18 mouse cellular contexts compared by ENCODE assay signal in the genomic region with DNA sequence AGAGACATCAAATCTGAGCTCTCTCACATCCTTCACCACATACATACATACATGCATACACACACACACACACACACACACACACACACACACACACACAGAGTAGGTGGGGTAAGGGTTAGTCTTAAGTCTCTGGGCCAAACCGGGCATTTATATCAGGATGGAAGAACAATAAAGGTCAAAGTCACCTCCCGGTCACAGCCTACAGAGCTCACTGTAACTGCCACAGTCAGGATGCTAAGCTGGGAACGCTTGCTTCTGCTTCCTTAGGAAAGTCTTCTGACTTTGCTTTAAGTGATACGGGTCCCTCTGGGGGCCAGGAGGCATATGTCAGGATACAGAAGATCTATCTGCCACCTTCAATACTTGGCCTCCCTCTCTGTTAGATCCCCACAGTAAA.
A peak's percentile ranks its signal among the peaks of the same experiment; 100 is the strongest.
DNase-seq lines count a peak whose midpoint lies in the region; ATAC-seq and TF ChIP-seq lines count a peak whose summit lies in the region.
"Had no signal": no experiment of that assay in that cellular context is flagged by ENCODE, and none has a peak within 500 bp of the region (broad histone marks: within the 10 kb centered on the region; RNA-seq: fewer than 3 reads in every experiment).

No protein-coding gene starts in this region.

- TF ChIP-seq CTCF in hindbrain, postnatal 0 days (IDR thresholded peaks at IDR 0.05; ENCODE audit: low read depth), result no peak

- H3K36me3 ChIP-seq in heart, embryonic 12.5 days, result peaks cover 21% of the 10 kb centered on the region
- peaks cover 11% of the 10 kb centered on the region for H3K36me3 ChIP-seq in kidney, embryonic 16.5 days (ENCODE audit: insufficient read depth, low read length)
- peaks cover 27% of the 10 kb centered on the region; the same call in 1 of the 2 replicates for H3K36me3 ChIP-seq in kidney, embryonic 15.5 days
- peaks cover 48% of the 10 kb centered on the region for H3K36me3 ChIP-seq in midbrain, embryonic 10.5 days
- H3K36me3 ChIP-seq in midbrain, embryonic 14.5 days (ENCODE audit: control insufficient read depth, insufficient read depth, low read length), result no peaks in the 10 kb centered on the region
- no peaks in the 10 kb centered on the region for H3K36me3 ChIP-seq in hindbrain, postnatal 0 days (ENCODE audit: insufficient read depth, low read length)
- H3K36me3 ChIP-seq: stomach, embryonic 15.5 days had no signal

- no peak overlapping the region for H3K4me3 ChIP-seq in heart, embryonic 12.5 days
- no peak overlapping the region for H3K4me3 ChIP-seq in kidney, embryonic 16.5 days (ENCODE audit: low read length)
- no peak overlapping the region for H3K4me3 ChIP-seq in kidney, embryonic 15.5 days (replicated peaks)
- no peak overlapping the region for H3K4me3 ChIP-seq in midbrain, embryonic 10.5 days
- H3K4me3 ChIP-seq in midbrain, embryonic 14.5 days (replicated peaks; ENCODE audit: low read depth, low read length), result no peak overlapping the region
- no peak overlapping the region for H3K4me3 ChIP-seq in hindbrain, postnatal 0 days (ENCODE audit: low read length)
- H3K4me3 ChIP-seq: limb, embryonic 13.5 days; neural tube, embryonic 12.5 days; stomach, embryonic 15.5 days had no signal

- WGBS in heart, embryonic 12.5 days, result 61% methylated on average over 4 of the region's 4 CpGs
- WGBS in kidney, embryonic 16.5 days, result 75% methylated on average over 4 of the region's 4 CpGs
- 72% methylated on average over 4 of the region's 4 CpGs for WGBS in kidney, embryonic 15.5 days
- 90% methylated on average over 4 of the region's 4 CpGs for WGBS in midbrain, embryonic 10.5 days
- 79% methylated on average over 4 of the region's 4 CpGs for WGBS in midbrain, embryonic 14.5 days
- WGBS in hindbrain, postnatal 0 days, result 67% methylated on average over 4 of the region's 4 CpGs

- no peak overlapping the region for H3K9ac ChIP-seq in heart, embryonic 12.5 days
- no peak overlapping the region for H3K9ac ChIP-seq in kidney, embryonic 16.5 days (replicated peaks; ENCODE audit: low read length)
- no peak overlapping the region for H3K9ac ChIP-seq in kidney, embryonic 15.5 days
- H3K9ac ChIP-seq in midbrain, embryonic 14.5 days (replicated peaks; ENCODE audit: low read length), result no peak overlapping the region
- no peak overlapping the region for H3K9ac ChIP-seq in hindbrain, postnatal 0 days (replicated peaks; ENCODE audit: low read length)
- H3K9ac ChIP-seq: limb, embryonic 13.5 days; neural tube, embryonic 12.5 days; stomach, embryonic 15.5 days had no signal

- 0 out of 2 replicates have a peak, but pooled peaks cover 8% of the 10 kb centered on the region for H3K4me1 ChIP-seq in heart, embryonic 12.5 days (replicated peaks)
- H3K4me1 ChIP-seq in kidney, embryonic 16.5 days (ENCODE audit: insufficient read depth, low read length), result no peaks in the 10 kb centered on the region
- H3K4me1 ChIP-seq in kidney, embryonic 15.5 days, result no peaks in the 10 kb centered on the region
- peaks cover 28% of the 10 kb centered on the region for H3K4me1 ChIP-seq in midbrain, embryonic 10.5 days
- peaks cover 5% of the 10 kb centered on the region; the same call in 1 of the 2 replicates for H3K4me1 ChIP-seq in midbrain, embryonic 14.5 days (ENCODE audit: control insufficient read depth, insufficient read depth, low read length)
- H3K4me1 ChIP-seq in hindbrain, postnatal 0 days (ENCODE audit: insufficient read depth, low read length), result no peaks in the 10 kb centered on the region; the same call in 1 of the 2 replicates
- H3K4me1 ChIP-seq: limb, embryonic 13.5 days; neural tube, embryonic 12.5 days; stomach, embryonic 15.5 days had no signal

- ATAC-seq in heart, embryonic 12.5 days (ENCODE audit: insufficient number of reproducible peaks, low FRiP score), result peak; percentile 15; the same call in 1 of the 2 replicates
- ATAC-seq in kidney, embryonic 16.5 days (ENCODE audit: low FRiP score, low TSS enrichment), result peak; percentile 42; the same call in 1 of the 2 replicates
- ATAC-seq in kidney, embryonic 15.5 days (replicated peaks; ENCODE audit: low FRiP score), result no peak
- no peak for ATAC-seq in midbrain, embryonic 14.5 days (ENCODE audit: low FRiP score, low TSS enrichment)
- ATAC-seq in hindbrain, postnatal 0 days, result peak; percentile 24; the same call in 1 of the 2 replicates
- no peak for ATAC-seq in activated CD4-positive, CD25-positive, alpha-beta regulatory T cell, adult 4 months
- ATAC-seq: inflammation-experienced regulatory T-cells, adult 6 months had no signal

- H3K27me3 ChIP-seq in heart, embryonic 12.5 days (replicated peaks), result no peaks in the 10 kb centered on the region
- no peaks in the 10 kb centered on the region for H3K27me3 ChIP-seq in kidney, embryonic 16.5 days (ENCODE audit: insufficient read depth, low read length)
- H3K27me3 ChIP-seq in kidney, embryonic 15.5 days, result no peaks in the 10 kb centered on the region
- H3K27me3 ChIP-seq in midbrain, embryonic 10.5 days (ENCODE audit: low read depth, poor library complexity, severe bottlenecking), result no peaks in the 10 kb centered on the region
- H3K27me3 ChIP-seq in midbrain, embryonic 14.5 days (ENCODE audit: control insufficient read depth, insufficient read depth, low read length), result no peaks in the 10 kb centered on the region
- H3K27me3 ChIP-seq in hindbrain, postnatal 0 days (ENCODE audit: insufficient read depth, low read length), result no peaks in the 10 kb centered on the region
- H3K27me3 ChIP-seq: limb, embryonic 13.5 days; neural tube, embryonic 12.5 days; stomach, embryonic 15.5 days had no signal

- H3K27ac ChIP-seq in heart, embryonic 12.5 days (ENCODE audit: poor library complexity, severe bottlenecking), result no peak overlapping the region
- H3K27ac ChIP-seq in kidney, embryonic 16.5 days (ENCODE audit: low read length), result no peak overlapping the region
- no peak overlapping the region for H3K27ac ChIP-seq in kidney, embryonic 15.5 days
- H3K27ac ChIP-seq in midbrain, embryonic 10.5 days (replicated peaks), result peak overlapping the region; percentile 38; the same call in 1 of the 2 replicates
- no peak overlapping the region for H3K27ac ChIP-seq in midbrain, embryonic 14.5 days (replicated peaks; ENCODE audit: low read depth, low read length)
- H3K27ac ChIP-seq in hindbrain, postnatal 0 days, result peak overlapping the region; percentile 17; the same call in 1 of the 2 replicates
- H3K27ac ChIP-seq: limb, embryonic 13.5 days; neural tube, embryonic 12.5 days; stomach, embryonic 15.5 days had no signal

- no peaks in the 10 kb centered on the region for H3K9me3 ChIP-seq in heart, embryonic 12.5 days (replicated peaks)
- no peaks in the 10 kb centered on the region for H3K9me3 ChIP-seq in kidney, embryonic 16.5 days (ENCODE audit: low read length)
- H3K9me3 ChIP-seq in kidney, embryonic 15.5 days (replicated peaks), result no peaks in the 10 kb centered on the region
- no peaks in the 10 kb centered on the region for H3K9me3 ChIP-seq in midbrain, embryonic 10.5 days (replicated peaks)
- no peaks in the 10 kb centered on the region for H3K9me3 ChIP-seq in midbrain, embryonic 14.5 days (ENCODE audit: control insufficient read depth, low read length)
- H3K9me3 ChIP-seq in hindbrain, postnatal 0 days (ENCODE audit: low read length), result no peaks in the 10 kb centered on the region
- H3K9me3 ChIP-seq: limb, embryonic 13.5 days; neural tube, embryonic 12.5 days; stomach, embryonic 15.5 days had no signal

- no peak overlapping the region for H3K4me2 ChIP-seq in heart, embryonic 12.5 days
- no peak overlapping the region for H3K4me2 ChIP-seq in kidney, embryonic 16.5 days (replicated peaks; ENCODE audit: low read depth, low read length)
- H3K4me2 ChIP-seq in kidney, embryonic 15.5 days, result no peak overlapping the region
- H3K4me2 ChIP-seq in midbrain, embryonic 14.5 days (ENCODE audit: low read length), result no peak overlapping the region
- H3K4me2 ChIP-seq in hindbrain, postnatal 0 days (ENCODE audit: low read depth, low read length), result no peak overlapping the region
- H3K4me2 ChIP-seq: limb, embryonic 13.5 days; neural tube, embryonic 12.5 days; stomach, embryonic 15.5 days had no signal

- DNase-seq in heart, postnatal 4 days, result no peak
- no peak for DNase-seq in midbrain, embryonic 10.5 days (ENCODE audit: low spot score)
- DNase-seq in midbrain, embryonic 14.5 days, result no peak
- no peak for DNase-seq in hindbrain, postnatal 0 days (ENCODE audit: low spot score)
- DNase-seq: cerebellum, adult 9-10 months; gastrocnemius, postnatal 10 days; layer of hippocampus, adult 9-11 months; lung, adult 18-20 months; lung, postnatal 4 days; right cerebral cortex, postnatal 14 days had no signal

Comparison
In these comparisons a context has a peak if more than half of its experiments do, and no peak if none do; other contexts are left out.
1. ATAC-seq: peak in heart, embryonic 12.5 days (single experiment), kidney, embryonic 16.5 days (single experiment) and hindbrain, postnatal 0 days (single experiment); none in kidney, embryonic 15.5 days (single experiment), midbrain, embryonic 14.5 days (single experiment) and activated CD4-positive, CD25-positive, alpha-beta regulatory T cell, adult 4 months (single experiment).
2. H3K27ac ChIP-seq: peak in midbrain, embryonic 10.5 days (single experiment) and hindbrain, postnatal 0 days (single experiment); none in heart, embryonic 12.5 days (single experiment), kidney, embryonic 16.5 days (single experiment), kidney, embryonic 15.5 days (single experiment) and midbrain, embryonic 14.5 days (single experiment).